Mouse (Mus musculus) hindlimb bud, embryonic 11.5 days (tissue): ENCODE measurements at regions not wholly inside any gene's neighbourhood (a gene's known extent, or its start where the extent isn't known, plus 50 kb on each side); places are given as distances from the start of the nearest gene placed in this dataset.
A peak's percentile ranks its signal among the peaks of the same experiment; 100 is the strongest.

Experiments used
- DNase-seq: peaks from one replicate; pipeline ENCODE4 v3.0.0-alpha.2; 2012; ENCODE audit warnings: low read depth, low spot score; ENCODE audit errors: extremely low spot score

DNA sequence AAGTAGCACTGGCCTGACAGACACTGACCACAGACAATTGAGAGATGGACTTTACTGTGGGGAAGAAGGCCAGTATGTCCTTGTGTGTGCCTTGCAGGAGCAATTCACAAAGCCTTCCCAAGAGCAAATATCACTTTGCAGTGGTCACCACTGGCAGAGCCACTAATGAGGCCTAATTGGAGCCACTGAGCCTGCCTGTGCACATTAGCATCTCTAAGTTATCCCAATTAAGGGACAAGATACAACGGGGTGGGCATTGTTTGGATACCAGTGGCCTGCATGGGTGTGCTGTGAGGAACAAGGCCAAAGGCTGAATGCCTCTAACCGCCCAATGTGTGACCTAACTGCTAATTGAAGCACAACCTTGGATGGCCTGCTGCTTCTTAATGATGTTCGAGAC is 433.4 kb upstream of the Ptbp2 start:
- no peak for DNase-seq

GRCm38 (mm10) chr3:120214616-120215250 is 430.5 kb upstream of the Ptbp2 start:
- DNase-seq = no peak

DNA sequence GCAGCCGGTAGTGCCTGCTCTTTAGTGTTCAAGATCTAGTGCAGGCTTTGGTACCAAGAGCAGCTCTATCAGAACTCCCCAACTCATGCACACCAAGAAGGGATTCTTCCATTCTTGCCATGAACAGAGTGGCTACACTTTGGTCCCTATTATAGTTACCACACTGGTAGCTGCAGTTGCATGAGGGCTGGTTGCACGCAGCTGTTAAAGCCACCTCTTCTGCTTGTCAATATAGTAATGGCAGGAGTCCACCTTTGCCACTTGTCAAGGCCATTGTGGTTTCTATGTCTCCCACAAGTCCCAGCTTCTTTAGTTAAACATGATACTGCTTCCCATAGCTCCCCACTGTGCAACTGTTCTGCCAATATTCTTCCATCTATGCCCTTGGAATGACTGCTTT is 415.1 kb upstream of the Ptbp2 start:
- no peak for DNase-seq

GRCm38 (mm10) chr3:120194501-120194900 is 410.2 kb upstream of the Ptbp2 start:
- no peak for DNase-seq

DNA sequence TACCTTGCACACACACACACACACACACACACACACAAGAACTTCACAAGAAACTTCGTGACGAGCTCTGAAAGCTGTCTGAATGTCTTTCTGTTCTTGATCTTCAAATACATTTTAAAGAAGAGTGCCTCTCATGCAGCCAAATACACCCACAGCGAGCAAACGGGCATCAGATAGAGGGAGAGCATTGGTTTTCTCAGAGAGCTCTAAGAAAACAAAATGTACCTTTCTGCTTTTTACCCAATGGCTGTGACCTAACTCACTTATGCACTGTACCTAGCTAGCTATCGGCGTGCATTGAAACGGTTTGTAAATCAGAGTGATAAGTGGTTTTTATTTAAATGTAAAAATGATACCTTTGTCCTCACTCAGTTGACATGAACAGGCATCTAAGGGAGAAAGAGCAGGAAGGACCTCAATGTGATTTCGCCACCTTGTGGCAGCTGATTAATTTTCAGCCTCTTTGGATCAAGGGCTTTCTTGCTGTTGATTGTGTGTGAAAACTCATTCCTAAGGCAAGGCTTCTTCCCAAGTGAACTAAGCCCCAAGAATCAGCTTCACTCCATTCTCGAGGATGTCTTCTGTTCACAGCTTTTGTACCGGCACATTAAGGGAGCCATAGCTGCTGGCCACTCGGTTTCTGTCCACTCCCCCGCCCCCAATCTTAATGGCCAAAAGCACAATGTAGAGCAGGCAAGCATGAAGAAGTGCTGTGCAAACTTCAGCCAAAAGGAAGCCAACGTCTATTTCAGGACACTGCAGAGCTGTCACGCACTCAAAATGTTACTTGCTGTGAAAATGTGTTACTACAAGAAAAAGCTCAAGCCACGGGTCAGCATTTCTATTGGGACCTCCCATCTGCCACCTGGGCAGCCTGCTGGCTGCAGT is 408.4 kb upstream of the Ptbp2 start:
- peak; percentile 41 for DNase-seq

GRCm38 (mm10) chr3:120189606-120190005 is 405.3 kb upstream of the Ptbp2 start:
- no peak for DNase-seq

DNA sequence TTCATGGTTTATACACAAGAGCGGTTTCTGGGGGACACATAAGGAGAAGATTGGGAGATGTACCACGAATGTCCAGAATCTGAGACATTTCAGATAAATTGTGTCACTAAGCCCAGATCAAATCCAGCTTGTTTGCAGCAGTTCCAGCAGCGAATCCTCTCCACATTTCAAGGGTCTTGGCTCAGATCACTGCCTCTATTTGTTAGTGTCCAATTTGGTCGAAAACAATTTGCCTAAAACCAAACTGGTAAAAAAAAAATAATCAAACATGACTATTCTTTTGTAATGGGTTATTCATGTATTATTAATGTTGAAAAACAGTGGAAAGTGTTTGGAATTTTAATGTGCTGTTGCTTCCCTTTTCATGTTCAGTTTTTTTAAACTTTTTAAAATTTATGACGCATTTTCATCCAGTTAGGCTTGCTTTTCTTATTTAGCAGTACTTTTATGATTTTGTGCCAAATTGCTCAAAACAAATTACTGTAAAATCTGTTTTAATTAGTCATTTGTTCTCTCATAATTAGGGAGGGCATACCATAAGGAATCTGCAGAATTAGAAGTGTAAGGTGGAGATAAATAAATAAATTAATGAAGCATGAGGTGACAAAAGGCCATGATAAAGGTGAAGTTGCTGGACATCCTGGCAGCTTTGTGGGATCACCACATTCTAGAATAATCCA is 396.8 kb upstream of the Ptbp2 start:
- DNase-seq = no peak

GRCm38 (mm10) chr3:120175632-120176031 is 391.4 kb upstream of the Ptbp2 start:
- no peak for DNase-seq
